Mouse (Mus musculus): ENCODE results near the gene Svs1. TPM values are rescaled to one million over a fixed set of nuclear protein-coding genes. Genes with fewer than 3 reads are reported as not detected.
A peak's percentile ranks its signal among the peaks of the same experiment; 100 is the strongest.

Svs1 gene
- polyA plus RNA-seq, 1 experiment: 0.05 TPM

DNA sequence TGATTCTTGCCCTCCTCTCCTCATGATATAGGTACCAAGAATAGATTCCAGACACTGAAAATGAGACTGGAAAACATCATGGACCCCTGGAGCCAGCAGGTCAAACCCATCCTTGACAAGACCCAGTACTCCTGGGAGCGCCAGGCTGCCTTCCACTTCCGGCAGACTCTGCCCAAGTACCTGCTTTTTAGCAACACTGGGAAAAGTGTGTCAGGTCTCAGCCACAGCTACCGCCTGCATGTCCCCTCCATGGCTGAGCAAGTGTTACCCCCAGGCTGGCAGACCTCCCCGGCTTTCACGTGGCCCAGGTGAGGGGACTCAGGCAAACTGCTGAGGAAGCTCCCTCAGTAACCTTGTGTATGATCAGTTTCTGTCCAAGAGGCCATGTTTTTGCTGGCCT is 3.3 kb downstream of the Svs1 start:
- no peak overlapping the region for H3K27ac ChIP-seq (ENCODE audit: insufficient read depth, low read depth, low read length)
- no peaks in the 10 kb centered on the region for H3K36me3 ChIP-seq (ENCODE audit: control insufficient read depth, insufficient read depth, low read length)
- no peak for DNase-seq
- no peak overlapping the region for H3K4me3 ChIP-seq (ENCODE audit: insufficient read depth, low read depth, low read length)
- H3K4me1 ChIP-seq (ENCODE audit: control insufficient read depth, insufficient read depth, low read length): no peaks in the 10 kb centered on the region
- H3K27me3 ChIP-seq (replicated peaks; ENCODE audit: control insufficient read depth, insufficient read depth, low read length): no peaks in the 10 kb centered on the region
- 98% methylated on average over 5 of the region's 5 CpGs for WGBS
- no peak for TF ChIP-seq POLR2A (IDR thresholded peaks at IDR 0.05; ENCODE audit: low read depth, low read length)
- TF ChIP-seq CTCF (conservative IDR thresholded peaks at IDR 0.05; ENCODE audit: insufficient read depth, insufficient read length, low read depth, low read length): no peak

DNA sequence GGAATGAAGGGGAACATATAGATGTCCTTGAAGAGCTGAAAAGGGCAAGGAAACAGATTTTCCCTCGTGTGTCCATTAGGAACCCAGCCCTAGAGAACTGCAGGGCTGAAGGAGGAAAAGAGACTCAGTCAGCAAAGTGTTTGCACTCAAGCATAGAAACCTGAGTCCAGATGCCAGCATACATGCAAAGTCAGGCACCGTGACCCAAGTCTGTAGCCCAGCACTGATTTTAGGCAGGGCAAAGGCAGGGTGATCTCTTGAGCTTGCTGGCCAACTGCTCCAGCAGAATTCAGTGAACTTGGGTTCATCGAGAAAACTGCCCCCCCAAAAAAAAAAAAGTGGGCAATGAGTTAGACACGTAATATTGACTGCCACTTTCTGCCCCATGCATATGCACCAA is 5.3 kb downstream of the Svs1 start:
- no peak overlapping the region for H3K27ac ChIP-seq (ENCODE audit: insufficient read depth, low read depth, low read length)
- H3K27me3 ChIP-seq (replicated peaks; ENCODE audit: control insufficient read depth, insufficient read depth, low read length): no peaks in the 10 kb centered on the region
- DNase-seq: peak; percentile 47
- H3K36me3 ChIP-seq (ENCODE audit: control insufficient read depth, insufficient read depth, low read length): no peaks in the 10 kb centered on the region
- 31% methylated on average over 4 of the region's 4 CpGs for WGBS
- no peak for TF ChIP-seq CTCF (conservative IDR thresholded peaks at IDR 0.05; ENCODE audit: insufficient read depth, insufficient read length, low read depth, low read length)
- TF ChIP-seq POLR2A (IDR thresholded peaks at IDR 0.05; ENCODE audit: low read depth, low read length): no peak
- H3K4me1 ChIP-seq (ENCODE audit: control insufficient read depth, insufficient read depth, low read length): no peaks in the 10 kb centered on the region
- no peak overlapping the region for H3K4me3 ChIP-seq (ENCODE audit: insufficient read depth, low read depth, low read length)

DNA sequence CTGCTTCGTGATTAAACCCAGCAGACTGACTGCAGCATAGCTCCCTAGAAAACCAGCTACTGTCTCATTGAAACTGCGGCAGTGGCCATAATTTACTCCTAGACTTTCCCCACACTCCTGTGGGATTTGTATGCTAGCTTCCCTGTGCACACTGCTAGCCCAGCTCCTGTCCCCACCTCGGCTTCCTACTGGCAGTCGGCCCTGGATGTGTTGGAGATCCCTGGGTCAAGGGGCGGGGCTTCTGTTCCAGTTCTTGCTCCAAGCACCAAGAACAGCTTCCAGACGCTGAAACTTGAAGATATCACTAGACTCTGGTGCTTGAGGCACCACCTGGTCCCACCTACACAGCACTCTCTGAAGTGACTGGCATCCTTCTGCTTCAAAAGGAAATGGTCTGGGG is 11.5 kb downstream of the Svs1 start:
- H3K4me1 ChIP-seq (ENCODE audit: control insufficient read depth, insufficient read depth, low read length): no peaks in the 10 kb centered on the region
- H3K27ac ChIP-seq (ENCODE audit: insufficient read depth, low read depth, low read length): no peak overlapping the region
- no peaks in the 10 kb centered on the region for H3K27me3 ChIP-seq (replicated peaks; ENCODE audit: control insufficient read depth, insufficient read depth, low read length)
- TF ChIP-seq CTCF (conservative IDR thresholded peaks at IDR 0.05; ENCODE audit: insufficient read depth, insufficient read length, low read depth, low read length) (no peak), POLR2A (IDR thresholded peaks at IDR 0.05; ENCODE audit: low read depth, low read length) (no peak)
- 57% methylated on average over 6 of the region's 6 CpGs for WGBS
- H3K36me3 ChIP-seq (ENCODE audit: control insufficient read depth, insufficient read depth, low read length): no peaks in the 10 kb centered on the region
- DNase-seq: no peak
- no peak overlapping the region for H3K4me3 ChIP-seq (ENCODE audit: insufficient read depth, low read depth, low read length)

DNA sequence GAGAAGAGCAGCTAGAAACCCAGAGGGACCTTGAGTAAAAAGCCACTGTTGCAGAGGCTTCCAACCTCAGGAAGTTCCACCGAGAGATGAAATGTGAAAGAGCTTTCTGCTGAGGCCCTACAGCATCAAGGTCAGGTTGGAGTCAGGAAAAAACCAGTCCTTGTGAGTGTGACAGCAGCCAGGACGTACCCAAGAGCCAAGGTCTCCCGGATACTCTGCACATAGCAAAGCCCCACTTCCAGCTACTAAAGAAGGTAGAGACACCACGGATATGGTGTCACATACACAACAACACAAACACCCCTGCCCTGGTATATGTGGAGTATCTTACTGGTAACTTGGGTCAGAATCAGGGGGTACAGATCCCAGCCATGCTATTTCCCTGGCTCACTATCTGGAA is 12.1 kb downstream of the Svs1 start:
- TF ChIP-seq POLR2A (IDR thresholded peaks at IDR 0.05; ENCODE audit: low read depth, low read length) (no peak), CTCF (conservative IDR thresholded peaks at IDR 0.05; ENCODE audit: insufficient read depth, insufficient read length, low read depth, low read length) (no peak)
- no peak for DNase-seq
- Histone ChIP-seq H3K27me3 (replicated peaks; ENCODE audit: control insufficient read depth, insufficient read depth, low read length) (no peaks in the 10 kb centered on the region), H3K4me3 (ENCODE audit: insufficient read depth, low read depth, low read length) (no peak overlapping the region), H3K27ac (ENCODE audit: insufficient read depth, low read depth, low read length) (no peak overlapping the region), H3K36me3 (ENCODE audit: control insufficient read depth, insufficient read depth, low read length) (no peaks in the 10 kb centered on the region), H3K4me1 (ENCODE audit: control insufficient read depth, insufficient read depth, low read length) (no peaks in the 10 kb centered on the region)
- 86% methylated on average over 4 of the region's 4 CpGs for WGBS

DNA sequence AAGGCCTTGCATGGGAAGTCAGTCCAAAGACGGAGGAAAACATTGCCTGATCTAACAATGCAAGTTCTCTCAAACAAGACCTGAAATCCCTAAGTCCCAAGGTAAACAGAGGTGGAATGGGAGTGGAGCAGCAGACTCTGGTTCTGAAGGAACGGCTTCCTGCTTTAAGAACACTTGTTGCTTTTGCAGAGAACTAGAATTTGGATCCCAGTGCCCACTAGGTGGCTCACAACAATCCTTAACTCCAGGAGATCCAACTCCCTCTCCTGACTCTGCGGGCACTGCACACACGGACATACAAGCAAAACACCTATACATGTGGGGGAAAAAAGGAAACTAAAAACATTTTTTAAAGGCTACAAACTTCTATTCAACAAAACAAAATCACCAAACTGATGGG is 16.7 kb downstream of the Svs1 start:
- H3K27me3 ChIP-seq (replicated peaks; ENCODE audit: control insufficient read depth, insufficient read depth, low read length): no peaks in the 10 kb centered on the region
- WGBS: 32% methylated on average over 4 of the region's 4 CpGs
- DNase-seq: peak; percentile 34
- no peaks in the 10 kb centered on the region for H3K36me3 ChIP-seq (ENCODE audit: control insufficient read depth, insufficient read depth, low read length)
- H3K27ac ChIP-seq (ENCODE audit: insufficient read depth, low read depth, low read length): no peak overlapping the region
- TF ChIP-seq CTCF (conservative IDR thresholded peaks at IDR 0.05; ENCODE audit: insufficient read depth, insufficient read length, low read depth, low read length): no peak; the same call in 1 of the 2 replicates
- TF ChIP-seq POLR2A (IDR thresholded peaks at IDR 0.05; ENCODE audit: low read depth, low read length): no peak
- H3K4me3 ChIP-seq (ENCODE audit: insufficient read depth, low read depth, low read length): no peak overlapping the region
- H3K4me1 ChIP-seq (ENCODE audit: control insufficient read depth, insufficient read depth, low read length): peaks cover 2% of the 10 kb centered on the region; the same call in 1 of the 2 replicates

GRCm38 (mm10) chr6:49007981-49008380 is 21.3 kb downstream of the Svs1 start:
- Histone ChIP-seq H3K27ac (ENCODE audit: insufficient read depth, low read depth, low read length) (no peak overlapping the region), H3K36me3 (ENCODE audit: control insufficient read depth, insufficient read depth, low read length) (no peaks in the 10 kb centered on the region), H3K27me3 (replicated peaks; ENCODE audit: control insufficient read depth, insufficient read depth, low read length) (no peaks in the 10 kb centered on the region), H3K4me1 (ENCODE audit: control insufficient read depth, insufficient read depth, low read length) (peaks cover 3% of the 10 kb centered on the region; the same call in 1 of the 2 replicates), H3K4me3 (ENCODE audit: insufficient read depth, low read depth, low read length) (no peak overlapping the region)
- peak; percentile 75 for DNase-seq
- WGBS: 2% methylated on average over 9 of the region's 9 CpGs
- TF ChIP-seq POLR2A (IDR thresholded peaks at IDR 0.05; ENCODE audit: low read depth, low read length) (no peak), CTCF (conservative IDR thresholded peaks at IDR 0.05; ENCODE audit: insufficient read depth, insufficient read length, low read depth, low read length) (peak; percentile 90)

DNA sequence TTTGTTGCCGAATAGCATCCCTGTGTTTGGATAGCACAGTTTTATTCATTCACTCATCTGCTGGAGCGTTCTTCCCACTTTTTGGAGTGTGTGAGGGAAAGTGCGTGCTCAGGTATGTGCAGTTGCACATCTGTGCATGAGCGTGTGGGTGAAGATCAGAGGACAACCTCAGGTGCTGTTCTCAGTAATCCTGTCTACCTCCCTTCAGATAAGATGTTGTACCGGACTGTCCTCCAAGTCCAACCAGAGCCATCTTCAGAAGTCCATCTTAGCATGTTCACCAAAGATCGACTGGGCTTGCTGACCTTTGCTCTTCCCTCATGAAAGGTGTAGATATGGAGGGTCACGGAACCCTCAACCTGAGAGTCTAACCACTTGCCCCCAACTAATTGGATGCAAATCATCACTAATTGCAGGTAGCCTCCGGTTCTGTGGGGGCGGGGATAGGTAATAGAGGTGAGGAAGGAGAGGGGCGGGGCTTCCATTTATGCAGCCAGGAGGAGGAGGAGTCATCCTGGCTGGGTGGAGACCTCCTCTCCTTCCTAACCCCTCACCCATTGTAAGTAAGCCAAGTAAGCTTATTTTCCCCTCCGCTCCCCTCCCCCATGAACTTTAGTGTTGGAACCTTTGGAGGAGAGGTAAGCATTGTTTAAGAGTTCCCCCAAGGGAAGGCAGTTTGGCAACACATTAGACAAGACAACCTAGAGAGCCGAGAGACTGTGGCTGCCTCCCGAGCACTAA is 21.9 kb downstream of the Svs1 start:
- H3K36me3 ChIP-seq (ENCODE audit: control insufficient read depth, insufficient read depth, low read length): no peaks in the 10 kb centered on the region
- H3K27me3 ChIP-seq (replicated peaks; ENCODE audit: control insufficient read depth, insufficient read depth, low read length): no peaks in the 10 kb centered on the region
- H3K4me1 ChIP-seq (ENCODE audit: control insufficient read depth, insufficient read depth, low read length): peaks cover 3% of the 10 kb centered on the region; the same call in 1 of the 2 replicates
- H3K27ac ChIP-seq (ENCODE audit: insufficient read depth, low read depth, low read length): no peak overlapping the region
- H3K4me3 ChIP-seq (ENCODE audit: insufficient read depth, low read depth, low read length): no peak overlapping the region
- no peak for DNase-seq
- TF ChIP-seq POLR2A (IDR thresholded peaks at IDR 0.05; ENCODE audit: low read depth, low read length): no peak
- no peak for TF ChIP-seq CTCF (conservative IDR thresholded peaks at IDR 0.05; ENCODE audit: insufficient read depth, insufficient read length, low read depth, low read length)
- WGBS: 21% methylated on average over 13 of the region's 13 CpGs
